In genomic region chr2:72911527-72911926, GRCm38 (mm10) we compare ENCODE assay signal across 17 mouse cellular contexts.
DNase-seq lines count a peak whose midpoint lies in the region; TF ChIP-seq lines count a peak whose summit lies in the region.
"Had no signal": no experiment of that assay in that cellular context is flagged by ENCODE, and none has a peak within 500 bp of the region (broad histone marks: within the 10 kb centered on the region; RNA-seq: fewer than 3 reads in every experiment).

No protein-coding gene starts in this region.

- WGBS in kidney, adult 2 months = 80% methylated on average over 9 of the region's 9 CpGs
- 89% methylated on average over 9 of the region's 9 CpGs for WGBS in cerebellum, adult 2 months

- peak; percentile 36 for DNase-seq in kidney, adult 2 months
- no peak for DNase-seq in kidney, adult 8-10 months
- DNase-seq in adipocyte (ENCODE audit: low spot score) = peak; percentile 73
- peak; percentile 20 for DNase-seq in gastrocnemius, postnatal 25 days
- peak; percentile 69 for DNase-seq in heart, postnatal 4 days
- no peak for DNase-seq in left cerebral cortex, adult 18-20 months (ENCODE audit: low spot score in 2 of 2)
- DNase-seq in cerebellum, adult 2 months = no peak
- DNase-seq: cerebellum, adult 9-10 months; liver, postnatal 0 days had no signal

- no peak overlapping the region for H3K4me3 ChIP-seq in kidney, adult 2 months (ENCODE audit: insufficient read depth, low read depth, low read length)
- no peak overlapping the region for H3K4me3 ChIP-seq in cerebellum, adult 2 months (replicated peaks; ENCODE audit: insufficient read depth, low read depth, low read length)
- H3K4me3 ChIP-seq: embryonic facial prominence, embryonic 15.5 days; forebrain, embryonic 12.5 days; heart, embryonic 15.5 days; layer of hippocampus, adult 2 months; limb, embryonic 13.5 days; neural tube, embryonic 13.5 days had no signal

- H3K27ac ChIP-seq in kidney, adult 2 months (ENCODE audit: insufficient read depth, low read depth, low read length) = no peak overlapping the region
- H3K27ac ChIP-seq in cerebellum, adult 2 months (ENCODE audit: insufficient read depth, low read length) = no peak overlapping the region
- H3K27ac ChIP-seq: embryonic facial prominence, embryonic 15.5 days; forebrain, embryonic 12.5 days; heart, embryonic 15.5 days; hindbrain, postnatal 0 days; kidney, postnatal 0 days; layer of hippocampus, adult 2 months; limb, embryonic 13.5 days; neural tube, embryonic 13.5 days had no signal

- H3K36me3 ChIP-seq in kidney, adult 2 months (ENCODE audit: control insufficient read depth, insufficient read depth, low read length) = no peaks in the 10 kb centered on the region
- H3K36me3 ChIP-seq: embryonic facial prominence, embryonic 15.5 days; forebrain, embryonic 12.5 days; heart, embryonic 15.5 days; limb, embryonic 13.5 days; neural tube, embryonic 13.5 days had no signal

- TF ChIP-seq POLR2A in kidney, adult 2 months (IDR thresholded peaks at IDR 0.05; ENCODE audit: low read depth, low read length) = no peak
- TF ChIP-seq POLR2A in cerebellum, adult 2 months (IDR thresholded peaks at IDR 0.05; ENCODE audit: borderline replicate concordance, insufficient read depth, low read length) = no peak

- H3K4me1 ChIP-seq in kidney, adult 2 months (ENCODE audit: control insufficient read depth, insufficient read depth, low read length) = peaks cover 7% of the 10 kb centered on the region; the same call in 1 of the 2 replicates
- peaks cover 11% of the 10 kb centered on the region; the same call in 1 of the 2 replicates for H3K4me1 ChIP-seq in cerebellum, adult 2 months (ENCODE audit: control insufficient read depth, insufficient read depth, low read length)

- no peak for TF ChIP-seq CTCF in kidney, adult 2 months (conservative IDR thresholded peaks at IDR 0.05; ENCODE audit: insufficient read depth, insufficient read length, low read depth, low read length)
- no peak for TF ChIP-seq CTCF in cerebellum, adult 2 months (IDR thresholded peaks at IDR 0.05; ENCODE audit: borderline replicate concordance, insufficient read depth, low read depth, low read length)

- no peaks in the 10 kb centered on the region for H3K27me3 ChIP-seq in kidney, adult 2 months (replicated peaks; ENCODE audit: control insufficient read depth, insufficient read depth, low read length)
- H3K27me3 ChIP-seq in cerebellum, adult 2 months (ENCODE audit: control insufficient read depth, insufficient read depth, low read length) = no peaks in the 10 kb centered on the region
- H3K27me3 ChIP-seq: embryonic facial prominence, embryonic 15.5 days; forebrain, embryonic 12.5 days; heart, embryonic 15.5 days; limb, embryonic 13.5 days; neural tube, embryonic 13.5 days had no signal

Comparison
In these comparisons a context has a peak if more than half of its experiments do, and no peak if none do; other contexts are left out.
1. DNase-seq: peak in kidney, adult 2 months (single experiment), adipocyte (single experiment), gastrocnemius, postnatal 25 days (single experiment) and heart, postnatal 4 days (single experiment); none in kidney, adult 8-10 months (0 of 2), left cerebral cortex, adult 18-20 months (0 of 2) and cerebellum, adult 2 months (0 of 2).